Mouse (Mus musculus): ENCODE measurements around the gene Mras.

DNA sequence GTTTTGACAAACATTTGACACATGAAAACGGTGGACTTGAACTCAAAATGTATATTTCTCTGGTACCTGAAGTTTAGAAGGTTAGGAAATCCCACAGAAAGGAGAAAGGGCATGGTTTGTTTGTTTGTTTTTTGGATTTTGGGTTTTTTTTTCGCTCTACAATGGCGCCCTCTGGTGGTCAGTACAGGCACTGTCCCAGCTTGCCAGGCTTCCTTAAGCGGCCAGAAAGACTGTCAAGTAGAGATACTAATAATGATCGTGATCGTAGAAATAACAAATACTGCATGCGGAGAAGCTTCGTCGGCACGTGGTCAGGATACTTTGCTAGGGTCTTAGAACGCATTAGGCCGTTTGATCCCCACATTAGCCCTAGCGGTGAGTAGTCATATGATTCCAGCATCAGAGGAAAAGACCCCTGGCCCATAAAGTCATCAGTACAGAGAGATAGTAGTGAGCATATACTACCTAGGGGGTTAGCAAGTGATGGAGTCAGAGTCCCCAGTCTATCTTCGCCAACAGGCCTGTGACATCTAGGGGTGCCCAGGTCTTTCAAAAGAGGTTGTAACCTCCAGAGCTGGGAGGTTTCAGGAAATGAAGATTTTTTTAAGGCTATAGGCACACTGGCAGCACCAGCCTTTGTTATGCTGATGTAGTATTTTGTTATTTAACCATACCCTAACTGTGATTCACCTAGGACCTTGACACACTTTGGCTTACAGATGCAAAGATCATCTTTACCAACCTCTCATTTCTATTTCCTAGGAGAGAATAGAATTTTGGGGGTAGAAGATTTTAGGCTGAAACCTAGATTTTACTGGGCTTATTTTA is 60.4 kb downstream of the Mras start:
- TF ChIP-seq CTCF (IDR thresholded peaks at IDR 0.05; ENCODE audit: low read depth, low read length): peak; percentile 78
- no peak for TF ChIP-seq POLR2A (IDR thresholded peaks at IDR 0.05; ENCODE audit: insufficient read depth, low read length)

All from ES-Bruce4 (cell line).